Mouse (Mus musculus): ENCODE measurements around the gene Gm10553.
"Not testable (repeated sequence)": the region's sequence is repeated elsewhere in the genome, so short reads cannot be mapped to it uniquely, and the experiment has no call there.

DNA sequence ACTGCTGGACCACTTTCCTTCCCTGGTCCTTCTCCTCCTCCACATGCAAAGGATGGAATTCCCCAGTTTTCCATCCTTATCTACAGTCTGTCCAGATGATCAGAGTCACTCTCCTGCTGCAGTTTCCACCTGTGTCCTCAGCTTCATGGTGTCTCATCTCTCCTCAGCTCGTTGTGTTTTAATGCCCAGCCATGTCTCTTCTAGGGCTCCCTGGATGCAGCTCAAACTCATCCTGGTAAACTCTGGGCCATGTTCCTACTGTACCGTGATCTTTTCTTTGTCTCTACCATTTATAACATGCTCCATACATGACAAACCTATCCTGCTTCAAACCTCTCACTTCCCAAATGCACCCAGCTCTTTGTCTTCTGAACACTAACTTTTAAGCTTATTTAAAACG lies 28.3 kb upstream of the Gm10553 start:
- not testable (repeated sequence) for TF ChIP-seq MYOG (IDR thresholded peaks at IDR 0.05; ENCODE audit: control insufficient read depth, extremely low read depth, insufficient read length); CTCF (IDR thresholded peaks at IDR 0.05; ENCODE audit: control insufficient read depth, insufficient read depth, insufficient read length); USF1 (IDR thresholded peaks at IDR 0.05; ENCODE audit: low read depth); MYOD1 (IDR thresholded peaks at IDR 0.05; ENCODE audit: control insufficient read depth, insufficient read length, low read depth)
